Mouse (Mus musculus) testis, adult 2 months (tissue): ENCODE data around the gene Gm7544. TPM values are rescaled to one million over a fixed set of nuclear protein-coding genes. Genes with fewer than 3 reads are reported as not detected.

Experiments
- H3K27ac ChIP-seq: fragments of 200-500 bp; 2 replicates; pipeline ENCODE4 v1.5.1; 2012; ENCODE audit warnings: low read depth, low read length; ENCODE audit not compliant: control insufficient read depth, insufficient read depth
- H3K27me3 ChIP-seq: fragments of 200-500 bp; 2 replicates; pipeline ENCODE4 v1.6.1; 2012; ENCODE audit warnings: mild to moderate bottlenecking, low read length, moderate library complexity; ENCODE audit not compliant: control insufficient read depth, insufficient read depth
- H3K36me3 ChIP-seq: fragments of 200-500 bp; 2 replicates; pipeline ENCODE4 v1.6.1; 2012; ENCODE audit warnings: mild to moderate bottlenecking, low read length; ENCODE audit not compliant: control insufficient read depth, insufficient read depth
- H3K4me1 ChIP-seq: fragments of 200-500 bp; 2 replicates; pipeline ENCODE4 v1.6.1; 2012; ENCODE audit warnings: low read length; ENCODE audit not compliant: control insufficient read depth, insufficient read depth
- H3K4me3 ChIP-seq: fragments of 200-500 bp; 2 replicates; pipeline ENCODE4 v1.5.1; 2012; ENCODE audit warnings: low read depth, mild to moderate bottlenecking, low read length, moderate library complexity, mixed read lengths; ENCODE audit not compliant: control insufficient read depth
- CTCF ChIP-seq: fragments of 200-500 bp; IDR thresholded peaks from 2 replicates; pipeline ENCODE4 v1.5.1; 2012; ENCODE audit warnings: low read depth, mild to moderate bottlenecking, inconsistent platforms, low read length, moderate library complexity; ENCODE audit not compliant: control insufficient read depth, insufficient read depth, insufficient replicate concordance
- POLR2A ChIP-seq: fragments of 200-500 bp; IDR thresholded peaks from 2 replicates; pipeline ENCODE4 v1.6.1; 2012; ENCODE audit warnings: low read depth, mild to moderate bottlenecking, inconsistent platforms, low read length, moderate library complexity; ENCODE audit not compliant: control insufficient read depth
- polyA plus RNA-seq: library from polyadenylated mRNA; depleted of rRNA; stranded (reverse); fragments of >200 nt; gene quantifications from 2 replicates; pipeline ENCODE4 v1.2.3, GENCODE M21; 2012; rRNA removed

Gene Gm7544
- polyA plus RNA-seq, 1 experiment: not detected

DNA sequence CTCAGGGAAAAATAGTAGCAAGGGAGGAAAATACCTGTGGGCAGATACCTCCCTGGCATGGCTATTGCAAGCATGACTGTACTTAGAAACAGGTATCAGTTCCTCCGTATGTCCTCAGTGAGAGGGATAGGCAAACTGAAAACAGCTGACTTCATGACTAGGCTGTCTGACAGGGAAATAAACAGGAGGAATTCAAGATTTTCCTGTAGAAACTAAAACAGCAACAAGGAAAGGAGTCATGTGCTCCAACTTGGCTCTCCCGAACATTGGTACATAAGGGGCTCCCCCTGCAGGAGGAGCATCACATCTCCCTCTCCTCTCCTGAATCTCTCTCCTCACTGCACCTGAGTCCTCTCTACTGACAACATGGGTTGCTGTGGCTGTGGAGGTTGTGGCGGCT lies 42.8 kb downstream of the Gm7544 start, which contains the start of gene A030005L19Rik:
TSS of gene A030005L19Rik (plus strand) at position 301 of the 400 bp plus-strand sequence.
- Histone ChIP-seq H3K4me3 (no peak within 1 kb of the TSS), H3K4me1 (no peaks in the 10 kb centered on the region), H3K27ac (no peak within 1 kb of the TSS), H3K27me3 (no peaks in the 10 kb centered on the region), H3K36me3 (no peaks in the 10 kb centered on the region)
- TF ChIP-seq POLR2A: no peak
- TF ChIP-seq CTCF: no peak

DNA sequence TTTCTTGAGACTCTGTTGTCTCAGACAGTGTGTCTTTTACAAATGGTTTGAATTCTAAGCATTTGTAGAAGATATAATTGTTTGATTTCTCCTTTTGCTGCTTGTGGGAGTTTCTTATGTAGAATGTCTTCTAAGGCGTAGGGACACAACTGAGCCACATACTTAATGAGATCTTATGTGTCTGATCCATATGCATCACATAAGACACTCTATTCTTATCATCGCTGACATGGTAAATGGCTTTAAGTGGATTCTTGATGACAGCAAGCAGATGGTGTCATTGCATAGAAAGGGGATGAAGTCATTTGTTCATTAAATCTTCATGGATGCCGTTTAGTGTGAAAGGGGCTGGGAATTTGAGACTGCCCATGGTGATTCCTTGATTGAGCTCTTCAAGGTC lies 49.9 kb downstream of the Gm7544 start:
- Histone ChIP-seq H3K4me1 (no peaks in the 10 kb centered on the region), H3K27me3 (no peaks in the 10 kb centered on the region)
- TF ChIP-seq CTCF (no peak), POLR2A (no peak)

More for the DNA sequence above, 49.9 kb downstream of the Gm7544 start:
- H3K27ac ChIP-seq: no peak overlapping the region
- no peak overlapping the region for H3K4me3 ChIP-seq
- no peaks in the 10 kb centered on the region; the same call in 1 of the 2 replicates for H3K36me3 ChIP-seq

Other genes with a start within 250 kb of the Gm7544 start
- gene Mff, start 231.1 kb downstream of the Gm7544 start, polyA plus RNA-seq: 167 and 199 TPM in 2 replicates
- not detected in 2 replicates for gene Tm4sf20, start 187.6 kb downstream of the Gm7544 start, polyA plus RNA-seq
- not detected in 2 replicates for gene Gm47791, start 184.8 kb downstream of the Gm7544 start, polyA plus RNA-seq
- gene Agfg1, start 116.5 kb downstream of the Gm7544 start, polyA plus RNA-seq: 145 and 150 TPM in 2 replicates
- 0.54 and 0.93 TPM in 2 replicates for gene A030005L19Rik, start 42.7 kb downstream of the Gm7544 start, polyA plus RNA-seq
- gene A030014E15Rik, start 31.1 kb downstream of the Gm7544 start, polyA plus RNA-seq: 0.14 TPM in 1 of 2 replicates, not detected in the other
- gene Gm6217, start 24.6 kb downstream of the Gm7544 start, polyA plus RNA-seq: not detected in 2 replicates
- not detected in 2 replicates for gene A030003K21Rik, start 12.6 kb downstream of the Gm7544 start, polyA plus RNA-seq
- gene Gm47955, start 4.3 kb upstream of the Gm7544 start, polyA plus RNA-seq: not detected in 2 replicates
- not detected in 2 replicates for gene Gm47959, start 44.5 kb upstream of the Gm7544 start, polyA plus RNA-seq
- gene Slc19a3, start 82.4 kb upstream of the Gm7544 start, polyA plus RNA-seq: 0.10 and 0.17 TPM in 2 replicates
- gene Krtap28-10, start 86.5 kb upstream of the Gm7544 start, polyA plus RNA-seq: not detected in 2 replicates
- gene Gm47969, start 88.9 kb upstream of the Gm7544 start, polyA plus RNA-seq: not detected in 2 replicates
- gene A030005K14Rik, start 103.4 kb upstream of the Gm7544 start, polyA plus RNA-seq: not detected in 2 replicates
- gene Krtap28-13, start 104.9 kb upstream of the Gm7544 start, polyA plus RNA-seq: not detected in 2 replicates
- not detected in 2 replicates for gene Ccl20, start 160.8 kb upstream of the Gm7544 start, polyA plus RNA-seq
- gene Daw1, start 203.7 kb upstream of the Gm7544 start, polyA plus RNA-seq: 27.6 and 33.8 TPM in 2 replicates